Mouse (Mus musculus): ENCODE measurements around the gene Chaf1a.

DNA sequence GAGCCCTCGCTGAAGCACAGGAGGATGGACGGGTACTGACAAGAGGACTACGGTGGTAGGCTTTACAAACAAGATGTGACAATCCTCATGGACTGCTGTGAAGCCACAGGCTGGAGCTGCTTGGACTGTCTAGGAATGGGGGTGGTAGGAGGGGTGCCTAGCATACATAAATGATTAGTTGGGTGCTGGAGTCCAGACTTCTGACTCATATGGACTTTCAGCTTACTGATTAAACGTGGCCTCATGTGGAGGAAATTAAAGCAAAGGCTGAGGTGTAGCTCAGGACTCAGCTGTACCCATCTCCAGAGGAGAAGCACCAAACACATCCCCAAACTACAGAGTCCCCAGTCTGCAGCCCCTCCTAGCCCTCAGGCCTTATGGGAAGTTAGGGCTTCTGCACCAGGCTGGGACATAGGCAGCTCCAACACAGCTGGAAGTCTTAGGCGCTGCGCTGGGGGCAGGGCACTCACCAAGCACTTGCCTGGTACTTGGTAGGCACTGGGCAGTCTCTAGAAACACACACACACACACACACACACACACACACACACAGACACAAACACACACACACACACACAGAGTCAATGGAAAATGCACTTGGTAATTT, 8.0 kb upstream of the Chaf1a start:
- TF ChIP-seq FLI1 (IDR thresholded peaks at IDR 0.05; ENCODE audit: low read length) (no peak), GATA1 (IDR thresholded peaks at IDR 0.05; ENCODE audit: borderline replicate concordance, low read length) (no peak)
